Mouse (Mus musculus) heart, embryonic 14.5 days (tissue): ENCODE data around the gene Galns. TPM values are rescaled to one million over a fixed set of nuclear protein-coding genes. Genes with fewer than 3 reads are reported as not detected.

Source experiments
- ATAC-seq: fragments of 200-750 bp; cut with Nextera tagmentation; 2 replicates; pipeline ENCODE4 v1.8.0; 2017; ENCODE audit warnings: low read depth, moderate TSS enrichment; ENCODE audit not compliant: insufficient number of reproducible peaks, insufficient read depth, low FRiP score
- H3K27ac ChIP-seq, 2 experiments: fragments of 200-500 bp in 1 of 2; fragments of 300-500 bp in 1 of 2; sonication (generic) in 1 of 2; replicated peaks in 1 of 2; 2 replicates each; pipeline ENCODE4 v1.5.1; 2012 to 2014; ENCODE audit warnings: low read depth in 2 of 2, low read length in 2 of 2, control low read depth in 1 of 2, mild to moderate bottlenecking in 1 of 2, mixed read lengths in 1 of 2; ENCODE audit not compliant: control insufficient read depth in 1 of 2, insufficient read depth in 1 of 2
- H3K27me3 ChIP-seq: fragments of 300-500 bp; sonication (generic); 2 replicates; pipeline ENCODE4 v1.6.1; 2014; ENCODE audit warnings: mild to moderate bottlenecking, low read length, control low read depth; ENCODE audit not compliant: control insufficient read depth, insufficient read depth
- H3K36me3 ChIP-seq: fragments of 300-500 bp; sonication (generic); 2 replicates; pipeline ENCODE4 v1.6.1; 2014; ENCODE audit warnings: mild to moderate bottlenecking, control low read depth, low read length, mixed read lengths; ENCODE audit not compliant: control insufficient read depth, insufficient read depth
- H3K4me1 ChIP-seq, 2 experiments: fragments of 200-500 bp in 1 of 2; fragments of 300-500 bp in 1 of 2; sonication (generic) in 1 of 2; 2 replicates each; pipeline ENCODE4 v1.6.1; 2012 to 2014; ENCODE audit warnings: low read length in 2 of 2, control low read depth in 1 of 2, mixed read lengths in 1 of 2; ENCODE audit not compliant: control insufficient read depth in 2 of 2, insufficient read depth in 2 of 2
- H3K4me2 ChIP-seq: fragments of 300-500 bp; sonication (generic); 2 replicates; pipeline ENCODE4 v1.6.1; 2014; ENCODE audit warnings: mild to moderate bottlenecking, low read length
- H3K4me3 ChIP-seq, 2 experiments: fragments of 200-500 bp in 1 of 2; fragments of 300-500 bp in 1 of 2; sonication (generic) in 1 of 2; 2 replicates each; pipeline ENCODE4 v1.5.1; 2012 to 2014; ENCODE audit warnings: low read length in 2 of 2, mild to moderate bottlenecking in 2 of 2, control low read depth in 1 of 2, low read depth in 1 of 2, moderate library complexity in 1 of 2; ENCODE audit not compliant: control insufficient read depth in 1 of 2, insufficient read depth in 1 of 2
- H3K9ac ChIP-seq: fragments of 300-500 bp; sonication (generic); 2 replicates; pipeline ENCODE4 v1.6.1; 2014; ENCODE audit warnings: mild to moderate bottlenecking, low read length
- H3K9me3 ChIP-seq: fragments of 300-500 bp; sonication (generic); 2 replicates; pipeline ENCODE4 v1.6.1; 2016; ENCODE audit warnings: low read length, control low read depth; ENCODE audit not compliant: control insufficient read depth
- WGBS: fragments of 180-500 bp; shearing (Covaris S2); extraction: QIAGEN DNeasy Blood & Tissue Kit; methylation state at CpG from one replicate; pipeline ENCODE4 v1.1.7; 2014; 5-methylcytosine and 5-hydroxymethylcytosine counted together
- polyA plus RNA-seq: library from polyadenylated mRNA; unstranded; fragments of >200 nt; fragmentation: Nextera tagmentation; extraction: Ambion mirVana; gene quantifications from 2 replicates; pipeline ENCODE4 v1.2.1, GENCODE M21; 2014

Galns gene
- polyA plus RNA-seq, 1 experiment from 2014 or later, result 11.2 TPM

DNA sequence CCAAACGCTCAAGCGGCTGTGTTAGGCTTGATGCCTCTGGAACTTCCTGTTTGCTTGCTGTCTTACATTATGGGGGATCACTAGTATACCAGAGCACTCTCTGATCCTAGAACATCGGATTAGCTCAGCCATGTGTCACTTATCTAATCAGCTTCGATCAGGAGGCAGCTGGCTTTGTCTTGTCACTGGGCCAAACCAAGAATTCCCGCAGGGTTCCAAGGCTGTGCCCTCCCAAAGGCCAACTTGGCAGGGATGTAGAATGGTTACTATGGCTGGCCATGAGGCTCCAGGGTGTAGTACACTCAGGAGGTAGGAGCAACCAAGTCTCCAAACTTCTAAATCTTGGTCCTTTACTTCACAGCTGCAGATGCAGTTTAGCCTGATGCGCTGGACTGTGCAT, 44.5 kb downstream of the Galns start:
- Histone ChIP-seq H3K9ac (peak overlapping the region; percentile 93), H3K4me3 (peak overlapping the region; percentile 71 to 88), H3K9me3 (no peaks in the 10 kb centered on the region), H3K36me3 (peaks cover 26% of the 10 kb centered on the region), H3K27ac (peak overlapping the region; percentile 90 to 94), H3K27me3 (no peaks in the 10 kb centered on the region), H3K4me2 (peak overlapping the region; percentile 92), H3K4me1 (peaks cover 14 to 24% of the 10 kb centered on the region in 2 experiments)
- WGBS, result 26% methylated on average over 6 of the region's 6 CpGs
- no peak for ATAC-seq

DNA sequence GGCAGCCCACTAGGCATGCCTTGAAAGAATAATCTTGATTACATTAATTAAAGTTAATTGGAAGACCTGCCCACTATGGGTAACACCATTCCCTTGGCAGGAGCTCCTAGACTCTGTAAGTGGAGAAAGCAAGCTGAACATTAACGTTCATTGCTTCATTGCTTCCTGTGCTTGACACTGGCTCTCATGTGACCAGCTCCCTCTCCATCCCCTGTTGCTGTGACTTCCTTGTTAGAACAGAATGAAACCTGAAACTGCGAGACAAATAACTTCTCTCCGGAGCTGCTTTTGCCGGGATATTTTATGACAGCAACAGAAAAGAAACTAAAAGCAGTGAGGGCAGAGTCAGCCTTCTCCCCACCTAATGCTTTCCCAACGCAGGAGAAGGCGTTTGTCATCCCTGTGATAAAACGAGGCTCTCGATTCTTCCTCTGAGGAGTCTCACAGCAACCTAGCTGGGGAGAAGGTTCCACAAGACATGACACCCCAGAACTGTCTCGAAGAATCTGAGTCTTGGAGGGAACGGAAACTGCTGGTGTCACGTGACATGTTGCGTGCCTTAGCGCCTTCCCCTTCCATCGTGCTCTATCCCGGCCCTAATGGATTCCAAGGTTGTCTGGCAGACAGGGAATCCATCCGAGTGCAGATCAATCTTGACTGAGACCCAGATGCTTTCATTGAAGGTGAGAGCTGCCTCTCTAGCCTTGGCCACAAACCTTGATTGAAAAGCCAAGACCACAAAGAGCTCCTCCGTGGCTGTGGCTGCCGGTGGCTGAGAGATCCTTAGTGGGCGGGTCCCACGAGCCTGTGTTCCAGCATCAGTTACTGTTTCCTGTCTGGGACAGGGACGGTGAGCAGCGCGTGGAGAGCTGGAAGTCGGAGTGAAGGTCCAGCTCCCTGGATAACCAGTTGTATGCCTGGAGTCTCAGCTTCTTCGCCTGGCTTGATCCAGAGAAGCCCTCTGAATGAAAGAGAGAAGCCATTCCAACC, 46.6 kb downstream of the Galns start:
- Histone ChIP-seq H3K4me3 (no peak overlapping the region), H3K27ac (no peak overlapping the region), H3K9me3 (no peaks in the 10 kb centered on the region), H3K4me1 (peaks cover 14 to 22% of the 10 kb centered on the region in 2 experiments), H3K4me2 (no peak overlapping the region), H3K27me3 (no peaks in the 10 kb centered on the region), H3K9ac (no peak overlapping the region), H3K36me3 (peaks cover 4% of the 10 kb centered on the region)
- no peak for ATAC-seq
- WGBS, result 79% methylated on average over 25 of the region's 25 CpGs

DNA sequence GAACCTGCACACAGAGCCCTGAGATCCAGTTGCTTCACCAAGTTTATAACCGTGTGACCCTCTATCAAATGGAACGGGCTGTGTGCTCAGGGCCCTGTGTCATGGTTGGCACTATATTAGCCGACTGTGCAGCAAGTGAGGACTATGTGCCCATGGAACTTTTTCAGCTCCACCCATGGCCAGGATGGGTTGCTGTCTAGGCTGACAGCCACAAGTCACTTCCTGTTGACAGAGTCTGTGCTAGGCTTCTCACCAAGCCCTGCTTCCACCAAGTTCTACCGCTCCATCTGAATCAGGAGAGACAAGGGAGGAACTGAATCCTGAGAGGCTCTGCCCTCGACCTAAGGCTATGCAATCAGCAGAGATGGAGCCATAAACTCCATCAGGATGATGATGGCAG, 50.1 kb downstream of the Galns start:
- Histone ChIP-seq H3K9ac (no peak overlapping the region), H3K27me3 (no peaks in the 10 kb centered on the region), H3K36me3 (no peaks in the 10 kb centered on the region), H3K9me3 (no peaks in the 10 kb centered on the region), H3K27ac (no peak overlapping the region; a peak in 1 of 4 replicates), H3K4me2 (no peak overlapping the region), H3K4me3 (no peak overlapping the region), H3K4me1 (peaks cover 14 to 17% of the 10 kb centered on the region in 2 experiments)
- ATAC-seq, result no peak
- WGBS, result 81% methylated on average over 5 of the region's 5 CpGs

DNA sequence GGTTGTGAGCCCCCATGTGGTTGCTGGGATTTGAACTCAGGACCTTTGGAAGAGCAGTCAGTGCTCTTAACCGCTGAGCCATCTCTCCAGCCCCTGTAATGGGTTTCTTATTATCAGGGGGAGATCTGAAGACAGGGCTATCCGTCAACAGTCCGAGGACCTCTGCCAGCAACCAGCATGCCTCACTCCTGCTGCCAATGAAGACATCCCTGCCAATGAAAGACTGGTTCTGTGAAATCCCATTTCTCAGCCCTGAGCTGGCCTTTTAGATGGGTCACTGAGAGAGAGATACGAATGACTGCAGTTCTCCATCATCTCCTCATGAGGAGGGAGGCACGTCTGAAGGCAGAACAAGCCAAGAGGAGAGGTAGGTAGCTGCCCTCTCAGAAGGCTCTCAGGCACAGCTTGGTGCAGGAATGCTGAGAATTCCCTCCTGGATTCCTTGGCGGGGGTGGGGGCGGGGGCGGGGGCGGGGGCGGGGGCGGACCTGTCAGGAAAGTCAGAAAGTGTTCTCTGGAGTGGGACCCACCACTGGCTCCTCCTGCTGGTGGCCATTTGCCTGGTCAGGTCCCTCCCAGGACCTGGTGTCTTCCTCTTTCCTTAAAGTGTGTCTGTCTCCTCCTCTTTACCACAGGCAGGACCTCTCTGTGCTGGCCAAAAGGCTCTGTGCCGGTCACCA, 52.5 kb downstream of the Galns start:
- Histone ChIP-seq H3K9ac (no peak overlapping the region), H3K27ac (peak overlapping the region in 1 of 2 experiments; percentile 48; a peak in 2 of 4 replicates), H3K4me2 (no peak overlapping the region), H3K4me3 (no peak overlapping the region), H3K27me3 (no peaks in the 10 kb centered on the region), H3K4me1 (peaks cover 14 to 17% of the 10 kb centered on the region in 2 experiments), H3K36me3 (no peaks in the 10 kb centered on the region), H3K9me3 (no peaks in the 10 kb centered on the region)
- 13% methylated on average over 9 of the region's 12 CpGs for WGBS
- 0 out of 2 replicates have a peak, but pooled peaks have one; percentile 18 for ATAC-seq

DNA sequence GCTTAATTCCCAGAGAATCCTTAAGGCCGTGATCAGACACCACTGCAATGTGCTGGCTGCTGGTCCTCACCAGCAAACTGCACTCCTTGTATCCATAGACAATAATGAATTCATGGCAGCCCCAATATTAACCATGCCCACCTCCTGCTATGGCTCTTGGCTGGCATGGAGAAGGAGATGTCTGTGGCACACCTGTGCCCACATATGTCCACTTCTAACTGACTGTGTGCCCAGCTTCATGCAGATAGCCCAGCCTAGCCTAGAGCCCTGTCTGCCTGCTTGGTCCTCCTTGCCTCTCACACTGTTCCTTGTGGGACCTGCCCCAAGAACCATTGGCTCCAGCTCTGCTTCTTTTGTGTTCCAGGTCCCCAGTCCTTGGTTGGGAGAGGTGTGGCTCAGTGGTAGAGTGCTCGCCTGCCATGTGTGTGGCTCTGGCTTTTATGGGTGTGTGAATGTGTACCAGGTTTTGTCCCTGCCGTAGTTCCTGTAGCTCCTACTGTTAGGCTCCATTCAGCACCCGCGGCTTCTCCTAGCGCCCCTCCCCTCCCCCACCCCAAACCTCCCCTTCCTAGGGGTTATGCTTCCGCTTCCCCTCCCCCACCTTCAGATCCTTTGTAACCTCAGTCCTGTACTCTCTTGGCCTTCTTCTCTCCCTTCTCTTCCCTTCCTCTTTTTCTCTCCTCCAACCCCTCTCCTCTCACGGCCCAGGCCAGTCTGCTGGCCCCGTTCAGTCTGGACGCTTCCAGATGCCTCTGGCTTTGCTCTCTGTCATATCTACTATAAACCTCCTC, 53.8 kb downstream of the Galns start:
- WGBS, result 29% methylated on average over 10 of the region's 10 CpGs
- peak overlapping the region; percentile 19; the same call in 1 of the 2 replicates for H3K4me2 ChIP-seq
- peaks cover 14 to 17% of the 10 kb centered on the region in 2 experiments for H3K4me1 ChIP-seq
- H3K4me3 ChIP-seq, result no peak overlapping the region
- 0 out of 2 replicates have a peak, but pooled peaks have one; percentile 10 for ATAC-seq
- no peaks in the 10 kb centered on the region for H3K9me3 ChIP-seq
- H3K27me3 ChIP-seq, result no peaks in the 10 kb centered on the region
- H3K27ac ChIP-seq, result peak overlapping the region in 1 of 2 experiments; percentile 61; a peak in 1 of 4 replicates
- no peak overlapping the region for H3K9ac ChIP-seq
- no peaks in the 10 kb centered on the region for H3K36me3 ChIP-seq

DNA sequence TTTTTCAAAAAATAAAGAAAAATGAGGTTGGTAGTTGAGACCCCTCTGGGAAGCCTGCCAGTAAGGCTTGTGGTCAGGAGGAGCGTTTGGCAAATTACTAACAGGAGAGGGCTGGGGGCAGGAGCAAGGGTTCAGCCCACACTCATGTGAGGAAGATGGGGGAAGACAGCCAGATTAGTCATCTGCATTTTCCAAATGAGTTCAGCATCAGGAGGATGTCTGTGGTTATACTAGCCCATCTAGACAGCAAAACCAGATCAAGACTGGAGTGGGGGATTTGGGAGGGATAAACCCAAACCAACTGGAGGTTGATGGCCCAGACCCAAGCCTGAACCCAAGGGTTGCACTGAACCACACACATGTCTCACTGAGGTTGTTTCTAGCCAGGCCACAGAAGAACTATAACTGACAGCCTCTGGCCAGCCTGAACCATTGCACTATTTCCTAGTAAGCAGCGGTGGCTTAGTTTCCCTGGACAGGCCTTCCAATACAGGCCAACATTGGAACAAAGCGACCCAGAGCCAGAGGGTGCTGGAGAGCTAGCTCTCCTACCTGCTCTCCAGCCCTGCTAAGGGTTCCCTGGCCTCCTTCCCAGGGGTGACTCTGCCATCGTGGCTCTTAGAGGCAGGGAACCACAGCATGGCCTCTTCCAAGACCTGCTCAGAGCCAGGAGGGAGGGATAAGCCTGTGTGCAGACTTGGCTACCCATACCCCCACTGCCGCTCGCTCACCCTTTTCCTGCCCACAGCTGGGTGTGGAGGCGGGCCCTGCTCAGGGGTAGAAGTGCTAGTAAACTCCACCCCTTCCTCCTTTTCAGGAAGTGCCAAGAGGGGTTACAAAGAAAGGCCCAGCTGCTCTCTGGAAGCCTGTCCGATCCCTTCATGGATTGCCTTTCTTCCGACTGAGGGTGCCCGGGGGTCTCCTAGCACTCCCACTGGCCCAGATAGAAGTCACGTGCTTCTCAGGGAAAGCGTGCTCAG, 54.9 kb downstream of the Galns start:
- H3K9me3 ChIP-seq, result no peaks in the 10 kb centered on the region
- ATAC-seq, result no peak
- 59% methylated on average over 12 of the region's 12 CpGs for WGBS

More for the DNA sequence above, 54.9 kb downstream of the Galns start:
- Histone ChIP-seq H3K4me3 (no peak overlapping the region), H3K9ac (no peak overlapping the region), H3K36me3 (no peaks in the 10 kb centered on the region), H3K4me2 (peak overlapping the region; percentile 19; the same call in 1 of the 2 replicates), H3K4me1 (peaks cover 15 to 17% of the 10 kb centered on the region in 2 experiments), H3K27me3 (no peaks in the 10 kb centered on the region), H3K27ac (peak overlapping the region; percentile 53 to 61)
